Mouse (Mus musculus): ENCODE results near the gene Nek7.

The Nek7 gene

GRCm38 (mm10) chr1:138510566-138510965 lies 109.4 kb downstream of the Nek7 start:
- no peak for DNase-seq (ENCODE audit: low spot score in 2 of 2)

GRCm38 (mm10) chr1:138507446-138508043 lies 112.4 kb downstream of the Nek7 start:
- DNase-seq (ENCODE audit: low spot score in 2 of 2) = no peak

- no peak for DNase-seq (ENCODE audit: low spot score in 2 of 2)
Observed at GRCm38 (mm10) chr1:138507014-138507413, 112.9 kb downstream of the Nek7 start.

- DNase-seq (ENCODE audit: low spot score in 2 of 2) = no peak
Observed at GRCm38 (mm10) chr1:138504228-138504627, 115.7 kb downstream of the Nek7 start.

- DNase-seq (ENCODE audit: low spot score in 2 of 2) = no peak
Observed at GRCm38 (mm10) chr1:138500691-138501090, 119.2 kb downstream of the Nek7 start.

- DNase-seq (ENCODE audit: low spot score in 2 of 2) = no peak
Observed at GRCm38 (mm10) chr1:138500155-138500554, 119.8 kb downstream of the Nek7 start.

GRCm38 (mm10) chr1:138499461-138499860 lies 120.5 kb downstream of the Nek7 start:
- peak; percentile 42 to 52 for DNase-seq (ENCODE audit: low spot score in 2 of 2)

GRCm38 (mm10) chr1:138491382-138492097 lies 128.4 kb downstream of the Nek7 start:
- no peak for DNase-seq (ENCODE audit: low spot score in 2 of 2)

GRCm38 (mm10) chr1:138487569-138487968 lies 132.4 kb downstream of the Nek7 start:
- no peak for DNase-seq (ENCODE audit: low spot score in 2 of 2)

GRCm38 (mm10) chr1:138480694-138481093 lies 139.2 kb downstream of the Nek7 start:
- DNase-seq (ENCODE audit: low spot score in 2 of 2) = no peak

GRCm38 (mm10) chr1:138465352-138465751 lies 154.6 kb downstream of the Nek7 start:
- no peak for DNase-seq (ENCODE audit: low spot score in 2 of 2)

- no peak for DNase-seq (ENCODE audit: low spot score in 2 of 2)
Observed at GRCm38 (mm10) chr1:138461425-138461824, 158.5 kb downstream of the Nek7 start.

- DNase-seq (ENCODE audit: low spot score in 2 of 2) = no peak
Observed at GRCm38 (mm10) chr1:138449476-138449851, 170.5 kb downstream of the Nek7 start.

GRCm38 (mm10) chr1:138448635-138449475 lies 171.1 kb downstream of the Nek7 start:
- no peak for DNase-seq (ENCODE audit: low spot score in 2 of 2)

- no peak for DNase-seq (ENCODE audit: low spot score in 2 of 2)
Observed at GRCm38 (mm10) chr1:138446846-138447245, 173.1 kb downstream of the Nek7 start.
